Mouse (Mus musculus) left cerebral cortex, adult 11 months (tissue): ENCODE measurements around the gene Etv4.

Source experiments
- DNase-seq: peaks from one replicate; pipeline ENCODE4 v3.0.0; 2022; ENCODE audit warnings: low spot score

Gene Etv4

GRCm38 (mm10) chr11:101785143-101785851 is at the start of gene Etv4:
TSS of gene Etv4 (minus strand) at chr11:101785371.
- peak; percentile 82 for DNase-seq

GRCm38 (mm10) chr11:101832001-101832400 is 46.8 kb upstream of the Etv4 start:
- DNase-seq, result peak; percentile 17

- no peak for DNase-seq
These were observed 45.4 kb upstream of the Etv4 start for GRCm38 (mm10) chr11:101830616-101831015.

- no peak for DNase-seq
These were observed 44.9 kb upstream of the Etv4 start for GRCm38 (mm10) chr11:101830112-101830511.

- DNase-seq, result no peak
These were observed 43.5 kb upstream of the Etv4 start for GRCm38 (mm10) chr11:101828718-101829117.

GRCm38 (mm10) chr11:101823210-101823609 is 38.0 kb upstream of the Etv4 start:
- no peak for DNase-seq

- DNase-seq, result no peak
These were observed 35.7 kb upstream of the Etv4 start for GRCm38 (mm10) chr11:101820899-101821298.

- DNase-seq, result no peak
These were observed 34.7 kb upstream of the Etv4 start for GRCm38 (mm10) chr11:101819853-101820252.

GRCm38 (mm10) chr11:101815103-101816085 is 30.2 kb upstream of the Etv4 start:
- DNase-seq, result no peak

- DNase-seq, result peak; percentile 40
These were observed 29.4 kb upstream of the Etv4 start for GRCm38 (mm10) chr11:101814375-101815102.

GRCm38 (mm10) chr11:101813259-101813658 is 28.1 kb upstream of the Etv4 start:
- peak; percentile 65 for DNase-seq

GRCm38 (mm10) chr11:101809060-101809828 is 24.1 kb upstream of the Etv4 start:
- no peak for DNase-seq

- DNase-seq, result no peak
These were observed 22.1 kb upstream of the Etv4 start for GRCm38 (mm10) chr11:101807266-101807665.

GRCm38 (mm10) chr11:101806741-101807140 is 21.6 kb upstream of the Etv4 start:
- no peak for DNase-seq

GRCm38 (mm10) chr11:101805113-101805704 is 20.0 kb upstream of the Etv4 start:
- DNase-seq, result no peak

- no peak for DNase-seq
These were observed 16.2 kb upstream of the Etv4 start for GRCm38 (mm10) chr11:101801386-101801785.

GRCm38 (mm10) chr11:101798083-101798482 is 12.9 kb upstream of the Etv4 start:
- no peak for DNase-seq

GRCm38 (mm10) chr11:101797355-101797754 is 12.2 kb upstream of the Etv4 start:
- DNase-seq, result no peak

- no peak for DNase-seq
These were observed 5.8 kb upstream of the Etv4 start for GRCm38 (mm10) chr11:101790811-101791526.

- no peak for DNase-seq
These were observed 2.3 kb upstream of the Etv4 start for GRCm38 (mm10) chr11:101787432-101787831.
